ENCODE assay signal across 22 mouse cellular contexts in the genomic region with DNA sequence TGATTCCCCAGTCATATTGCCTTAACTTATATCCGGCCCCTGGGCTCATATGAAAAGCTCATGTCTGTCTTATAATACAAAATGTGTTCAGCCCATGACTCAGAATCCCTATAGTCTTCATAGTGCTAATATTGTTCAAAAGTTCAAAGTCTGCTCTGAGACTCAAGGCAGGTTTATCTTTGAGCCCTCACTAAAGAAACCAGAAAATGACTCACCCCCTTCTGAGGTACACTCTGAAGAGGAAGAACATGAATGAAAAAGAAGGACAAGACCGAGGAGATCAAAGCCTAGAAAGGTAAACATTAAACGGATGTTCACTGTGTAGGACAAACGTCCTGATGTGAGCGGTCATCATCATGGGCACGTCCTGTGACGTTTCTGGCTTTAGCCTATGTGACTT.
DNase-seq lines count a peak whose midpoint lies in the region; ATAC-seq and TF ChIP-seq lines count a peak whose summit lies in the region.
"Had no signal": no experiment of that assay in that cellular context is flagged by ENCODE, and none has a peak within 500 bp of the region (broad histone marks: within the 10 kb centered on the region; RNA-seq: fewer than 3 reads in every experiment).

No protein-coding gene starts in this region.

- H3K36me3 ChIP-seq in intestine, embryonic 15.5 days: no peaks in the 10 kb centered on the region
- H3K36me3 ChIP-seq in intestine, embryonic 16.5 days (ENCODE audit: control insufficient read depth, insufficient read depth, low read length): no peaks in the 10 kb centered on the region
- no peaks in the 10 kb centered on the region for H3K36me3 ChIP-seq in intestine, postnatal 0 days (ENCODE audit: control insufficient read depth, insufficient read depth)
- no peaks in the 10 kb centered on the region for H3K36me3 ChIP-seq in stomach, postnatal 0 days (ENCODE audit: control insufficient read depth, insufficient read depth, low read length)
- no peaks in the 10 kb centered on the region for H3K36me3 ChIP-seq in liver, postnatal 0 days (replicated peaks; ENCODE audit: insufficient read depth, low read length)
- H3K36me3 ChIP-seq: G1E had no signal

- no peak for TF ChIP-seq EP300 in stomach, postnatal 0 days (optimal IDR thresholded peaks at IDR 0.05)
- no peak for TF ChIP-seq EP300 in liver, postnatal 0 days (IDR thresholded peaks at IDR 0.05; ENCODE audit: low read depth)

- no peaks in the 10 kb centered on the region for H3K4me1 ChIP-seq in intestine, embryonic 15.5 days (replicated peaks)
- no peaks in the 10 kb centered on the region for H3K4me1 ChIP-seq in intestine, embryonic 16.5 days (ENCODE audit: control insufficient read depth, insufficient read depth, low read length)
- H3K4me1 ChIP-seq in intestine, postnatal 0 days (replicated peaks; ENCODE audit: control insufficient read depth, insufficient read depth, low read length): no peaks in the 10 kb centered on the region
- no peaks in the 10 kb centered on the region for H3K4me1 ChIP-seq in stomach, postnatal 0 days (replicated peaks; ENCODE audit: control insufficient read depth, insufficient read depth)
- no peaks in the 10 kb centered on the region for H3K4me1 ChIP-seq in liver, postnatal 0 days (ENCODE audit: insufficient read depth)

- WGBS in intestine, embryonic 15.5 days: 69% methylated on average over 7 of the region's 7 CpGs
- WGBS in intestine, embryonic 16.5 days: 70% methylated on average over 7 of the region's 7 CpGs
- WGBS in intestine, postnatal 0 days: 48% methylated on average over 7 of the region's 7 CpGs
- 54% methylated on average over 7 of the region's 7 CpGs for WGBS in stomach, postnatal 0 days
- WGBS in liver, postnatal 0 days (ENCODE audit: insufficient replicate concordance): 68% methylated on average over 7 of the region's 7 CpGs

- no peak for DNase-seq in stomach, postnatal 0 days (ENCODE audit: low spot score)
- DNase-seq in kidney, postnatal 4 days: no peak
- DNase-seq in urinary bladder, postnatal 4 days (ENCODE audit: low spot score in 2 of 2): no peak
- no peak for DNase-seq in liver, postnatal 0 days
- no peak for DNase-seq in heart, adult 9 months (ENCODE audit: low spot score in 2 of 2)
- DNase-seq: adrenal gland, adult 2 months; adrenal gland, adult 8-10 months; adrenal gland, postnatal 10 days; adrenal gland, postnatal 14 days; adrenal gland, postnatal 25 days; adrenal gland, postnatal 36 days; B cell, adult 2 months; cerebellum, adult 11 months; cerebellum, adult 11-12 months had no signal

- H3K27ac ChIP-seq in intestine, embryonic 15.5 days: no peak overlapping the region
- no peak overlapping the region for H3K27ac ChIP-seq in intestine, embryonic 16.5 days (ENCODE audit: low read length)
- no peak overlapping the region for H3K27ac ChIP-seq in intestine, postnatal 0 days (ENCODE audit: low read depth, low read length)
- H3K27ac ChIP-seq in stomach, postnatal 0 days (replicated peaks): no peak overlapping the region
- no peak overlapping the region for H3K27ac ChIP-seq in liver, postnatal 0 days (ENCODE audit: low read depth)

- no peak overlapping the region for H3K4me2 ChIP-seq in intestine, embryonic 15.5 days (replicated peaks)
- H3K4me2 ChIP-seq in intestine, embryonic 16.5 days (ENCODE audit: low read depth, low read length): no peak overlapping the region
- no peak overlapping the region for H3K4me2 ChIP-seq in intestine, postnatal 0 days (replicated peaks; ENCODE audit: low read depth)
- no peak overlapping the region for H3K4me2 ChIP-seq in stomach, postnatal 0 days (replicated peaks; ENCODE audit: low read depth)
- H3K4me2 ChIP-seq in liver, postnatal 0 days (ENCODE audit: low read depth, low read length): no peak overlapping the region

- no peak overlapping the region for H3K4me3 ChIP-seq in intestine, embryonic 15.5 days (replicated peaks)
- no peak overlapping the region for H3K4me3 ChIP-seq in intestine, embryonic 16.5 days (ENCODE audit: low read length)
- no peak overlapping the region for H3K4me3 ChIP-seq in intestine, postnatal 0 days (ENCODE audit: low read depth, low read length)
- no peak overlapping the region for H3K4me3 ChIP-seq in stomach, postnatal 0 days (ENCODE audit: low read depth, low read length)
- H3K4me3 ChIP-seq in liver, postnatal 0 days (ENCODE audit: low read depth, low read length): no peak overlapping the region

- no peak for TF ChIP-seq CTCF in intestine, postnatal 0 days (IDR thresholded peaks at IDR 0.05; ENCODE audit: low read depth)
- TF ChIP-seq CTCF in stomach, postnatal 0 days (IDR thresholded peaks at IDR 0.05; ENCODE audit: low read depth): no peak
- TF ChIP-seq CTCF in liver, postnatal 0 days (IDR thresholded peaks at IDR 0.05; ENCODE audit: low read depth): no peak

- H3K27me3 ChIP-seq in intestine, embryonic 15.5 days (replicated peaks): no peaks in the 10 kb centered on the region
- H3K27me3 ChIP-seq in intestine, embryonic 16.5 days (replicated peaks; ENCODE audit: control insufficient read depth, insufficient read depth, low read length): no peaks in the 10 kb centered on the region
- H3K27me3 ChIP-seq in intestine, postnatal 0 days (replicated peaks; ENCODE audit: control insufficient read depth, insufficient read depth, low read length): no peaks in the 10 kb centered on the region
- H3K27me3 ChIP-seq in stomach, postnatal 0 days (ENCODE audit: control insufficient read depth, insufficient read depth, low read length): no peaks in the 10 kb centered on the region
- no peaks in the 10 kb centered on the region for H3K27me3 ChIP-seq in liver, postnatal 0 days (ENCODE audit: insufficient read depth, low read length)
- H3K27me3 ChIP-seq: CH12.LX, Patski had no signal

- ATAC-seq in intestine, embryonic 15.5 days: peak; percentile 58; the same call in 1 of the 2 replicates
- peak; percentile 59 for ATAC-seq in intestine, embryonic 16.5 days
- ATAC-seq in intestine, postnatal 0 days: peak; percentile 28; the same call in 1 of the 2 replicates
- peak; percentile 91 for ATAC-seq in stomach, postnatal 0 days (ENCODE audit: low FRiP score, low TSS enrichment)
- ATAC-seq in liver, postnatal 0 days: no peak
- ATAC-seq: activated CD4-positive, CD25-positive, alpha-beta regulatory T cell, adult 4 months; CD4-positive, CD25-positive, alpha-beta regulatory T cell, adult 4 months; Patski had no signal

- H3K9me3 ChIP-seq in intestine, embryonic 15.5 days: no peaks in the 10 kb centered on the region
- no peaks in the 10 kb centered on the region for H3K9me3 ChIP-seq in intestine, embryonic 16.5 days (ENCODE audit: control insufficient read depth, low read length)
- H3K9me3 ChIP-seq in intestine, postnatal 0 days (ENCODE audit: control insufficient read depth): no peaks in the 10 kb centered on the region
- no peaks in the 10 kb centered on the region for H3K9me3 ChIP-seq in stomach, postnatal 0 days (ENCODE audit: control insufficient read depth, low read length)
- no peaks in the 10 kb centered on the region for H3K9me3 ChIP-seq in liver, postnatal 0 days (ENCODE audit: low read length)

- no peak overlapping the region for H3K9ac ChIP-seq in intestine, embryonic 15.5 days
- H3K9ac ChIP-seq in intestine, embryonic 16.5 days (ENCODE audit: low read depth, low read length): no peak overlapping the region
- no peak overlapping the region for H3K9ac ChIP-seq in intestine, postnatal 0 days (ENCODE audit: low read depth, low read length)
- no peak overlapping the region for H3K9ac ChIP-seq in stomach, postnatal 0 days (ENCODE audit: low read length)
- H3K9ac ChIP-seq in liver, postnatal 0 days (replicated peaks): no peak overlapping the region
